Mouse (Mus musculus) forebrain, embryonic 16.5 days (tissue): Measurements from ENCODE around the gene Aoc1. TPM values are rescaled to one million over a fixed set of nuclear protein-coding genes. Genes with fewer than 3 reads are reported as not detected.

Source experiments
- polyA plus RNA-seq: library from polyadenylated mRNA; unstranded; fragments of >200 nt; fragmentation: Nextera tagmentation; extraction: Ambion mirVana; gene quantifications from 2 replicates; pipeline ENCODE4 v1.2.1, GENCODE M21; 2015

Gene Aoc1
- polyA plus RNA-seq, 1 experiment from 2014 or later: not detected

Other genes with a start within 250 kb of the Aoc1 start
- gene AI854703, start 246.1 kb upstream of the Aoc1 start, polyA plus RNA-seq: 11.7 and 17.5 TPM in 2 replicates
- gene Gimap8, start 225.7 kb upstream of the Aoc1 start, polyA plus RNA-seq: 0.52 and 0.56 TPM in 2 replicates
- gene Gimap9, start 196.8 kb upstream of the Aoc1 start, polyA plus RNA-seq: 2.0 and 2.7 TPM in 2 replicates
- gene Gimap4, start 188.3 kb upstream of the Aoc1 start, polyA plus RNA-seq: 1.2 and 1.8 TPM in 2 replicates
- gene Gimap6, start 164.7 kb upstream of the Aoc1 start, polyA plus RNA-seq: 7.8 and 7.9 TPM in 2 replicates
- 1.1 TPM in 1 of 2 replicates, not detected in the other for gene Gm28053, start 154.3 kb upstream of the Aoc1 start, polyA plus RNA-seq
- not detected in 2 replicates for gene Gimap7, start 154.3 kb upstream of the Aoc1 start, polyA plus RNA-seq
- gene Gimap1, start 133.8 kb upstream of the Aoc1 start, polyA plus RNA-seq: 4.0 and 5.5 TPM in 2 replicates
- gene Gimap5, start 126.7 kb upstream of the Aoc1 start, polyA plus RNA-seq: 0.77 and 1.4 TPM in 2 replicates
- gene Gimap3, start 102.0 kb upstream of the Aoc1 start, polyA plus RNA-seq: not detected in 2 replicates
- 10.2 and 10.5 TPM in 2 replicates for gene Tmem176a, start 32.0 kb upstream of the Aoc1 start, polyA plus RNA-seq
- 73.2 and 80.9 TPM in 2 replicates for gene Tmem176b, start 31.4 kb upstream of the Aoc1 start, polyA plus RNA-seq
- not detected in 2 replicates for gene 1600015I10Rik, start 57.0 kb downstream of the Aoc1 start, polyA plus RNA-seq
- gene Doxl2, start 102.1 kb downstream of the Aoc1 start, polyA plus RNA-seq: not detected in 2 replicates
- gene Svs1, start 114.0 kb downstream of the Aoc1 start, polyA plus RNA-seq: not detected in 2 replicates
- 0.39 and 0.61 TPM in 2 replicates for gene Gpnmb, start 163.7 kb downstream of the Aoc1 start, polyA plus RNA-seq
- 59.1 and 61.8 TPM in 2 replicates for gene Malsu1, start 200.9 kb downstream of the Aoc1 start, polyA plus RNA-seq